Mouse (Mus musculus) ES-E14 (cell line): ENCODE results near the gene Nucb1.

Source experiments
- CHD2 ChIP-seq: IDR thresholded peaks from 2 replicates; pipeline ENCODE4 v1.6.1; 2014; ENCODE audit warnings: mild to moderate bottlenecking, low read depth, low read length, inconsistent platforms
- HCFC1 ChIP-seq: IDR thresholded peaks from 2 replicates; pipeline ENCODE4 v1.6.1; 2012; ENCODE audit warnings: low read length, inconsistent platforms, borderline replicate concordance; ENCODE audit not compliant: insufficient read depth
- MAFK ChIP-seq: IDR thresholded peaks from 2 replicates; pipeline ENCODE4 v1.6.1; 2014; ENCODE audit warnings: mild to moderate bottlenecking, low read depth, low read length, inconsistent platforms; ENCODE audit not compliant: insufficient read depth
- ZNF384 ChIP-seq: IDR thresholded peaks from 2 replicates; pipeline ENCODE4 v1.6.1; 2012; ENCODE audit warnings: low read depth, low read length, inconsistent platforms

DNA sequence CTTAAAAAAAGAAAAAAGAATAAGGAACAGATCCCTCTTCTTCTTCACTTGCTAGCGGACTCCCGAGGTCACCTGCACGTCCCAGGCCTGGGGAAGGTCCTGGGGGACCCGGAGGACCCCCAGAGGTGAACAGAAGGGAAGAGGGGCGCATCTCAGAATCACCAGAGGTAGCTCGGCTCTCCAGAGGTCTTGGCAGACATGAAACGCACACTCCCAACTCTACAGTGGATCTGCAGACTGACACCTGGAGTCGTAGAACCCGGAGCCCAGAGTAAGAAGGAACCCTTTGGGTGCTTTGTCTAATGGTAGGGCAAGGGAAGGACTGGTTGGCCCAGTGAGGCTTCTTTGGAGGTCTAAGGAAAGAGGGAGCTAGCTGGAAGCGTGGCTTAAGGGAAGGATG, 27.4 kb upstream of the Nucb1 start:
- TF ChIP-seq HCFC1 (no peak), CHD2 (no peak), ZNF384 (no peak), MAFK (no peak)
